Mouse (Mus musculus): ENCODE measurements around the gene Zdhhc19. TPM values are rescaled to one million over a fixed set of nuclear protein-coding genes. Genes with fewer than 3 reads are reported as not detected.

Gene Zdhhc19
- polyA plus RNA-seq, 1 experiment from 2014 or later = not detected

DNA sequence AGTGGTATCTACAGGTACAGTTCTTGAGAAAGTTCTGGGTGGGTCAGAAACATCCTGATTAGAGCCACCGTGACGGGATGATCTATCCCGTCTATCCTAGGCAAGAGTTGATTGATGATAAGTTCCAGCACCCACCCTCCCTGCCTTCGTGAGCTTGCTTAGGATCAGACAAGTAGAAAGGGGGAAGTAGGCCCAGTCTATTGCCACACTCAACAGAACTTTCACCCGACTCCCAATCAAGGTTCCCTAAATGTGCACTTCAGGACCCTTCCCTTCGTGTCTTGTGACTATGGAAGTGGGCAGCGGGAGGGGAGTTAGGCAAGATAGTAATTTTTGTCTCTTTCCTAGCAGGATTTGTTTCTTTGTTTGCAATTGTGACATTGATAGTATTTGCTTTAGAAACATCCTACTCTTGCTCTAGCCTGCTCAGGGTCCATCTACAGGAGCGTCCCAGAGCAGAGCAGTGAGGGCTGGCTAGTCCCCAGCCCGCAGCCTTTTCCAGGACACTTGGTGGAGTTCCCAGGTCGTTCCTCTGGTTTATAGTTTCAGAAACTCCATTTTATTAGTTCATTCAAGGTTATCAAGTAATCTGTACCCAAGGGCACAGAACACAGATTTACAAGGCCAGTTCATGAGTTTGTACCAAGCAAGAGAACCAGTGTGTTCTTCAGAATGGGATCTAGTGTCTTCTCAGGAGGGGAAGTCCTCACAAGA lies 99.2 kb downstream of the Zdhhc19 start:
- Histone ChIP-seq H3K9ac (replicated peaks) (no peak overlapping the region), H3K36me3 (no peaks in the 10 kb centered on the region), H3K9me3 (no peaks in the 10 kb centered on the region), H3K4me1 (replicated peaks) (no peaks in the 10 kb centered on the region; the same call in 1 of the 2 replicates), H3K27me3 (no peaks in the 10 kb centered on the region), H3K27ac (no peak overlapping the region), H3K4me2 (no peak overlapping the region), H3K4me3 (replicated peaks) (no peak overlapping the region)
- ATAC-seq (ENCODE audit: insufficient number of reproducible peaks, insufficient read depth, low FRiP score, low TSS enrichment, low read depth) = no peak
- WGBS = 83% methylated on average over 10 of the region's 10 CpGs

DNA sequence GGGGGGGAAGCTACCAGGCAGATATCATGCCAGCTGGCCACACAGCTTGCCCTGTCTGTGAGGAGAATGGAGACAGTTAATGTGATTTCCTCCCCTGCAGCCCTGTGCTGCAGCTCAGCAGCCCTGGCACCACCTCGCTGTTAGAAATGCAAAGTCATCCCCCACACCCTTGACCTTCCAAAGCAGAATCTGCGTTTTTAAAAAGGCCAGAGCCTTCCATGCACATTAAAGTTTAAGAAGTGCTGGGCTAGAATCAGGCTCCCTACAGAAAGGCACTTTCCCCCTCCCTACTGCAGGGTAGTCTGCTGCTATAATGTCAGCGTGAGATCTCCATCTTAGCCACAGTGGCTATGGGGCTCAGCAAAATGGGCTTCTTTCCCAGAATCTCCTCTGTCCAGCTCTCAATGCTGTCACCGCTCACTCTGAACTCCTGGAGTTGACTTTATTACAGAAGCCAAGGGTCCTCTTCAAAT lies 101.9 kb downstream of the Zdhhc19 start:
- H3K36me3 ChIP-seq = no peaks in the 10 kb centered on the region
- ATAC-seq (ENCODE audit: insufficient number of reproducible peaks, insufficient read depth, low FRiP score, low TSS enrichment, low read depth) = no peak
- H3K4me1 ChIP-seq (replicated peaks) = no peaks in the 10 kb centered on the region; the same call in 1 of the 2 replicates
- no peak overlapping the region for H3K27ac ChIP-seq
- H3K9ac ChIP-seq (replicated peaks) = peak overlapping the region; percentile 28; the same call in 1 of the 2 replicates
- H3K4me2 ChIP-seq = no peak overlapping the region
- H3K4me3 ChIP-seq (replicated peaks) = no peak overlapping the region
- no peaks in the 10 kb centered on the region for H3K27me3 ChIP-seq
- 33% methylated on average over 4 of the region's 4 CpGs for WGBS
- H3K9me3 ChIP-seq = no peaks in the 10 kb centered on the region

DNA sequence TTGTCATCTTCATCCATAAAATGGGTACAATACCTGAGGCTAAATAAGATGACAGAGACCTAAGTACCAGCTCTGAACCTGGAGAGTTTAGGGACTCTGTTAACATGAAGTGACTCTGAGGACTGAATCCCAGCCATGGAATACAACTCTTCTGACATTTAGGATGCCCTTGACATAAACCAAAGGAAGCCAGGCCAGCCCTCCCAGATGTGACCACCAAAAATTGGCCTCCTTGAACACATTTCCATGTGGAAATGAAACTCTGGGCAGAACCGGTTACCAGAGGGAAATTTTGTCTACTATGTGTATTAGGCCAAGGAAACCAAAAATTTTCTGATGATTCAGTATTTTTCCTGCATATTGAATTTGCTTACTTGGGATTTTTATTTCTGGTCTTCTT lies 103.1 kb downstream of the Zdhhc19 start:
- no peak for ATAC-seq (ENCODE audit: insufficient number of reproducible peaks, insufficient read depth, low FRiP score, low TSS enrichment, low read depth)
- H3K4me2 ChIP-seq = no peak overlapping the region
- H3K4me3 ChIP-seq (replicated peaks) = no peak overlapping the region
- no peaks in the 10 kb centered on the region for H3K27me3 ChIP-seq
- no peaks in the 10 kb centered on the region for H3K9me3 ChIP-seq
- no peaks in the 10 kb centered on the region for H3K36me3 ChIP-seq
- no peak overlapping the region for H3K27ac ChIP-seq
- no peaks in the 10 kb centered on the region; the same call in 1 of the 2 replicates for H3K4me1 ChIP-seq (replicated peaks)
- no peak overlapping the region for H3K9ac ChIP-seq (replicated peaks)
- 97% methylated on average over 1 of the region's 1 CpGs for WGBS

DNA sequence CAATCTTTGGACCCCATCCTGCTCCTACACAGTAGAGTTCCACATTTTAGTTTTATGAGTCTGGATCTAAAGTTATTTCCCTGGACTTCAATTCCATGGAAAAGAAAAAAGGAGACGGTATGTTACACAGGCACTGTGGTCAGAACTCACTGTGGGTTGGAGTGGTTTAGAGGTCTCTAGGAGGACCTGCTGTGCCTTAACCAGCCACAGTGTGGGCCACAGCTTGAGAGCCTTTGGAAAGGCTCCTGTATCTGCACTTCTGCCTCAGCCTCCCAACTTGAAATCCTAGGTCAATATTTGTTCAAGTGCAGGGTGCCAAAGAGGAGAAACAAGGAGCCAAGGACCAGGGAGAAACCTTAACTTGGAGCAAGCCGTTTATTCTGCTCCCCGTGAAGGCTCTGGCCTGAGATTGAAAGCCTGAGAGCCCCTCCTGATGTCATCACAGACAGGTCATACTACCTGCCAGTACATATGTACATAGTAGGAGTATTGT lies 106.2 kb downstream of the Zdhhc19 start:
- H3K4me1 ChIP-seq (replicated peaks) = no peaks in the 10 kb centered on the region; the same call in 1 of the 2 replicates
- H3K9me3 ChIP-seq = no peaks in the 10 kb centered on the region
- H3K27ac ChIP-seq = no peak overlapping the region
- WGBS = 80% methylated on average over 3 of the region's 3 CpGs
- no peak overlapping the region for H3K4me3 ChIP-seq (replicated peaks)
- H3K9ac ChIP-seq (replicated peaks) = no peak overlapping the region
- ATAC-seq (ENCODE audit: insufficient number of reproducible peaks, insufficient read depth, low FRiP score, low TSS enrichment, low read depth) = no peak
- no peaks in the 10 kb centered on the region for H3K27me3 ChIP-seq
- H3K4me2 ChIP-seq = no peak overlapping the region
- no peaks in the 10 kb centered on the region for H3K36me3 ChIP-seq

DNA sequence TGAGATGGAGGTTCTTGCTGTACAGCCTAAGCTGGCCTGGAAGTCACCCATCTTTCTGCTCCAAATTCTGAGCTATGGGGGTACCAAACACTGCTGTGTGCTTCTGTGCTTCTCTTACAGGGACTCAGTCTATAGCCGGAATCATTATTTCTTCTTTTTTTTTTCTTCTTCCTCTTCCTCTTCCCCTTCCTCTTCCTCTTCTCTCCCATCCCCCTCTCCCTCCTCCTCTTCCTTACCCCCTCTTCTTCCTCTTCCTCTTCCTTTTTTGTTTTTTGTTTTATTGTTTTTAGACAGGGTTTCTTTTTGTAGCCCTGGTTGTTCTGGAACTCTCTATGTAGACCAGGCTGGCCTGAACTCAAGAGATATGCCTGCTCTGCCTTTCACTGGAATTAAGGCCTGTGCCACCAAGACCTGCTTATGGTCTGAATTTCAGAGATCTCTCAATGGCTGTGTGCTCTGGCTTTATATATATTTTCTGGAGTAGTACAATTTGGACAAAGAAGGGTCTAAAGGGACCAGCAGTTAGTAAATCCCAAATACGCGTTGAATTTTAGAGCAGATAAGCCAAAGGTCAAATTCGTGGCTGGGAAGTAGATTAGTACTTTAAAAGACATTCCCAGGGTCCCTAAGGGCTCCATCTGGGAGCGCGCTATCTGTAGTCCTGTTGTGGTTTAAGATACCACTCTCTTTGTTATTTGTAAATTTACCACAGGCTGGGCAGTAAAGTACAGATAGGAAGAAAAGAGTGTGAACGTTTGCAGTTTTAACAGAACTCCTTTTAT lies 111.7 kb downstream of the Zdhhc19 start:
- 55% methylated on average over 7 of the region's 7 CpGs for WGBS
- Histone ChIP-seq H3K9me3 (no peaks in the 10 kb centered on the region), H3K9ac (replicated peaks) (no peak overlapping the region; the same call in 1 of the 2 replicates), H3K27me3 (no peaks in the 10 kb centered on the region), H3K36me3 (no peaks in the 10 kb centered on the region), H3K4me3 (replicated peaks) (peak overlapping the region; percentile 81; the same call in 1 of the 2 replicates), H3K27ac (no peak overlapping the region), H3K4me2 (peak overlapping the region; percentile 78), H3K4me1 (replicated peaks) (peaks cover 12% of the 10 kb centered on the region)
- ATAC-seq (ENCODE audit: insufficient number of reproducible peaks, insufficient read depth, low FRiP score, low TSS enrichment, low read depth) = no peak

DNA sequence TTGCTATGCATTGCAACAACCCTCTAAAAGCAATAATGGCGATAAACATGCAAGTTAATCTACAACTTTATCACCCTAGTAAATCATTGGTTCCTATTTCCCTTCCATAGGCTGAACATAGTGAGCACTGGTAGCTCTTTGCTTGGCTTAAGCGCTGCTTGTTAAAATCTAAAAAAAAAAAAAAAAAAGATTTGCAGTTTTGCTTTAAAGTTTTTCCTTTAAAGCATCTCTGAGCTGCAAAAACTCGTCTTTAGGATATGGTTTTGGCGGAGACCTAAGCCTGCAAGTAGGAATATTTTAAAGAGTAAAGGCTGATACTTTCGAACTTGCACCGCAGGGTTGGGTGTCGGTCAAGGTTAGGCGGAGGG lies 112.3 kb downstream of the Zdhhc19 start:
- ATAC-seq (ENCODE audit: insufficient number of reproducible peaks, insufficient read depth, low FRiP score, low TSS enrichment, low read depth) = no peak
- peak overlapping the region; percentile 81 for H3K4me3 ChIP-seq (replicated peaks)
- WGBS = 8% methylated on average over 8 of the region's 8 CpGs
- no peaks in the 10 kb centered on the region for H3K27me3 ChIP-seq
- peak overlapping the region; percentile 78 for H3K9ac ChIP-seq (replicated peaks)
- H3K27ac ChIP-seq = peak overlapping the region; percentile 93; the same call in 1 of the 2 replicates
- H3K4me2 ChIP-seq = peak overlapping the region; percentile 78
- no peaks in the 10 kb centered on the region for H3K36me3 ChIP-seq
- no peaks in the 10 kb centered on the region for H3K9me3 ChIP-seq
- peaks cover 12% of the 10 kb centered on the region for H3K4me1 ChIP-seq (replicated peaks)

DNA sequence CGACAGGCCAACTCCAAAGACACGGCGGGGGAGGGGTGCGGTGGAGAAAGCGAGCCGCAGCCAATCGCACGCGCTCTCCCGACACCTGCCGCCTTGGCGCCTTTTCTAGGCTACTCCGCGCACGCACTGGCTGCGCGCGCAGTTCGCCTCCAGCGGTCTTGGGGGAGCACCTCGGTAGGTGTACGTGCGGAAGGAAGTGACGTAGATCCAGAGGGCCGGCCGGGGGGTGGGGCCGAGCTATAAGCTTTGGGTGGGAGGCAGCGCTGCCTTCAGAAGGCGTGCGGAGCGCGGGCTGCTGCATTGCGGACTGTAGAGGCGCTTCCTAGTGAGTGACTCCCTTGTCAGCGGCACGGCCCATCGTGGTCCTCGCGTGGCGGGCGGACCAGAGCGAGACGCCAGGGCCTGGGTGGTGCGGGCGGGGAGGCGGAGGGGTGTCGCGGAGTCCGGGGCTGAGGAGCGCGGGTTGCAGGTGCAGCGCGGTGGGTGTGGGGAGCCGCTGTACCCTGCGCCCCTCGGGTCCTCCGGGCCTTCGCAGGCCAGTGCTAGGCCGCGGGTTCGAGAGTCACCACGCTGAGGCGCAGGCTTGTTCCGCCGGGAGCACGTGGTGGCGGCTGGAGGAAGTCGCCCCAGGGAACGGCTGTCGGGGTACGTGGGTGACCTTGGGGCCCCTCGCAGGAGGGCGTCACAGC lies 112.8 kb downstream of the Zdhhc19 start, which contains the start of gene Tfrc:
Tfrc (plus strand) TSS at position 209 of the 689 bp plus-strand sequence.
- Histone ChIP-seq H3K9me3 (no peaks in the 10 kb centered on the region), H3K4me1 (replicated peaks) (peaks cover 12% of the 10 kb centered on the region), H3K27me3 (no peaks in the 10 kb centered on the region), H3K4me2 (peak within 1 kb of the TSS; percentile 78), H3K36me3 (no peaks in the 10 kb centered on the region), H3K9ac (replicated peaks) (peak within 1 kb of the TSS; percentile 78), H3K27ac (peak within 1 kb of the TSS; percentile 93), H3K4me3 (replicated peaks) (peak within 1 kb of the TSS; percentile 81)
- ATAC-seq (ENCODE audit: insufficient number of reproducible peaks, insufficient read depth, low FRiP score, low TSS enrichment, low read depth) = peak; percentile 98
- WGBS = under 1% methylated on average over 73 of the region's 73 CpGs

DNA sequence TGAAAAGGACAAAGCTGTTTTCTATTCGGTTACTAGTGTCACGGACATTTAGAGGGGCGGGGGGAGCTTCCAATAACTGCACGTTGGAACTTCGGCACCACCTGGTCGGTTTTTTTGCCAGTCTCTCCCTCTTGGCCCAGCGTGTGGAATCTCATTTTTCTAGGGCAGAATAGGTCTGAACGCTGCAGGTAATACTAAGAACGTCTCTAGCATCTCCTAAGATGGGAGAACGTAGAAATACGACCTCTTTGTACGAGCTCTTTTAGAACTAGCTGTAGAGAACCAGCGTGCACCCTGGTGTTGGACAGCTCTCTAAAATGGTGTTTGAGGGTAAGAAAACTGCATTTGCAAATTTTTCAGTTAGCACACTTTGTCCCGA lies 113.3 kb downstream of the Zdhhc19 start:
- under 1% methylated on average over 14 of the region's 14 CpGs for WGBS
- no peak for ATAC-seq (ENCODE audit: insufficient number of reproducible peaks, insufficient read depth, low FRiP score, low TSS enrichment, low read depth)

DNA sequence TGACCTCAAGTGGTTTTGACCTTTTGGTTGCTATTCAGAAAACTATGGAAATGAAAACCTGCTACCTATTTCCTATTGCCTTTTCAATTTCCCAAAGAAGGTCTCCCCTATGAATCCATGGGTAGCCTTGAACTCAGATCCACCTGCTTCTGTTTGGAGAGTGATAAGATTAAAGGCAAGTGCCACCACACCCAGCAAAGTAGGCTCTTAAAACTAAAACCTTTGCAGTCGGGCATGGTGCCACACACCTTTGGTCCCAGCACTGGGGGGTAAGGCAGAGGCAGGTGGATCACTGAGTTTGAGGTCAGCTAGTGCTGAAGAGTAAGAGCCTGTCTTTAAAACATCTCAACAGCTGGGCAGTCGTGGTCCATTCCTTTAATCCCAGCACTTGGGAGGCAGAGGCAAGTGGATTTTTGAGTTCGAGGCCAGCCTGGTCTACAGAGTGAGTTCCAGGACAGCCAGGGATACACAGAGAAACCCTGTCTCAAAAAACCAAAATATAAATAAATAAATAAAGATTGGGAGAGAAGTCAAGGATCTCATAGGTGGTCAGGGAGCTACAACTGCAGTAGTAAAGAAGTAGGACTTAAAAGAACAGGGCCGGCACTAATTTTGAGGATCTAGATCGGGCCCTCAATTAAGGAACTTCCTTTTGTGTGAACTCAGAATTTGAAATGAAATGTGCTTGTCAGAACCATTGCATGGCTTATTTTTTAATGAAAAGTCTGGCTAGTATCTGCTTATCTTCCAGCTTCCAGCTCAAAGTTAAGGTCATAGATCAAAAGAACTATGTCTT lies 114.6 kb downstream of the Zdhhc19 start:
- H3K4me2 ChIP-seq = peak overlapping the region; percentile 78
- H3K9me3 ChIP-seq = no peaks in the 10 kb centered on the region
- whole genome bisulfite sequencing = 79% methylated on average over 5 of the region's 5 CpGs
- H3K4me3 ChIP-seq (replicated peaks) = 0 out of 2 replicates have a peak overlapping the region, but pooled peaks have one; percentile 81
- no peaks in the 10 kb centered on the region for H3K27me3 ChIP-seq
- peaks cover 12% of the 10 kb centered on the region for H3K4me1 ChIP-seq (replicated peaks)
- H3K27ac ChIP-seq = no peak overlapping the region
- H3K36me3 ChIP-seq = peaks cover 16% of the 10 kb centered on the region
- H3K9ac ChIP-seq (replicated peaks) = no peak overlapping the region
- no peak for ATAC-seq (ENCODE audit: insufficient number of reproducible peaks, insufficient read depth, low FRiP score, low TSS enrichment, low read depth)

More for the DNA sequence above, 113.3 kb downstream of the Zdhhc19 start:
- Histone ChIP-seq H3K36me3 (peaks cover 4% of the 10 kb centered on the region; the same call in 1 of the 2 replicates), H3K4me2 (peak overlapping the region; percentile 78), H3K4me1 (replicated peaks) (peaks cover 12% of the 10 kb centered on the region), H3K9ac (replicated peaks) (peak overlapping the region; percentile 78), H3K4me3 (replicated peaks) (peak overlapping the region; percentile 81), H3K9me3 (no peaks in the 10 kb centered on the region), H3K27ac (peak overlapping the region; percentile 93), H3K27me3 (no peaks in the 10 kb centered on the region)

All from limb, embryonic 12.5 days (tissue).